In genomic region chr9:91135107-91135506, GRCm38 (mm10) we compare ENCODE assay signal across 26 mouse cellular contexts.
DNase-seq lines count a peak whose midpoint lies in the region; ATAC-seq and TF ChIP-seq lines count a peak whose summit lies in the region.
"Had no signal": no experiment of that assay in that cellular context is flagged by ENCODE, and none has a peak within 500 bp of the region (broad histone marks: within the 10 kb centered on the region; RNA-seq: fewer than 3 reads in every experiment).

No protein-coding gene starts in this region.

- no peak overlapping the region for H3K27ac ChIP-seq in hindbrain, postnatal 0 days
- no peak overlapping the region for H3K27ac ChIP-seq in hindbrain, embryonic 13.5 days
- H3K27ac ChIP-seq in embryonic facial prominence, embryonic 10.5 days (replicated peaks), result no peak overlapping the region
- H3K27ac ChIP-seq: forebrain, embryonic 10.5 days; forebrain, embryonic 15.5 days; hindbrain, embryonic 14.5 days; kidney, postnatal 0 days; limb, embryonic 12.5 days; liver, embryonic 15.5 days; midbrain, embryonic 15.5 days had no signal

- no peaks in the 10 kb centered on the region for H3K27me3 ChIP-seq in hindbrain, postnatal 0 days (ENCODE audit: insufficient read depth, low read length)
- no peaks in the 10 kb centered on the region for H3K27me3 ChIP-seq in hindbrain, embryonic 13.5 days
- no peaks in the 10 kb centered on the region for H3K27me3 ChIP-seq in embryonic facial prominence, embryonic 10.5 days (replicated peaks; ENCODE audit: low read depth, poor library complexity, severe bottlenecking)
- H3K27me3 ChIP-seq: forebrain, embryonic 15.5 days; limb, embryonic 12.5 days; liver, embryonic 15.5 days; midbrain, embryonic 15.5 days had no signal

- ATAC-seq in hindbrain, postnatal 0 days, result no peak
- ATAC-seq in hindbrain, embryonic 13.5 days (ENCODE audit: low FRiP score), result no peak
- no peak for ATAC-seq in erythroid progenitor cell, adult 5-6 weeks (replicated peaks; ENCODE audit: low FRiP score, poor library complexity, severe bottlenecking)
- ATAC-seq: forebrain, embryonic 15.5 days; midbrain, embryonic 15.5 days had no signal

- H3K9ac ChIP-seq in hindbrain, postnatal 0 days (replicated peaks; ENCODE audit: low read length), result no peak overlapping the region
- H3K9ac ChIP-seq in hindbrain, embryonic 13.5 days, result no peak overlapping the region
- H3K9ac ChIP-seq: forebrain, embryonic 15.5 days; hindbrain, embryonic 14.5 days; limb, embryonic 12.5 days; liver, embryonic 15.5 days; lung, embryonic 14.5 days; midbrain, embryonic 15.5 days had no signal

- no peak overlapping the region for H3K4me3 ChIP-seq in hindbrain, postnatal 0 days (ENCODE audit: low read length)
- H3K4me3 ChIP-seq in hindbrain, embryonic 13.5 days, result no peak overlapping the region
- no peak overlapping the region for H3K4me3 ChIP-seq in embryonic facial prominence, embryonic 10.5 days
- H3K4me3 ChIP-seq: forebrain, embryonic 10.5 days; forebrain, embryonic 15.5 days; limb, embryonic 12.5 days; liver, embryonic 15.5 days; midbrain, embryonic 15.5 days had no signal

- H3K9me3 ChIP-seq in hindbrain, postnatal 0 days (ENCODE audit: low read length), result no peaks in the 10 kb centered on the region
- no peaks in the 10 kb centered on the region for H3K9me3 ChIP-seq in hindbrain, embryonic 13.5 days
- no peaks in the 10 kb centered on the region for H3K9me3 ChIP-seq in embryonic facial prominence, embryonic 10.5 days
- H3K9me3 ChIP-seq: forebrain, embryonic 10.5 days; forebrain, embryonic 15.5 days; limb, embryonic 12.5 days; liver, embryonic 15.5 days; midbrain, embryonic 15.5 days had no signal

- H3K4me1 ChIP-seq in hindbrain, postnatal 0 days (ENCODE audit: insufficient read depth, low read length), result no peaks in the 10 kb centered on the region; the same call in 1 of the 2 replicates
- H3K4me1 ChIP-seq in hindbrain, embryonic 13.5 days (replicated peaks), result no peaks in the 10 kb centered on the region
- H3K4me1 ChIP-seq in embryonic facial prominence, embryonic 10.5 days, result no peaks in the 10 kb centered on the region
- H3K4me1 ChIP-seq: forebrain, embryonic 10.5 days; forebrain, embryonic 15.5 days; limb, embryonic 12.5 days; liver, embryonic 15.5 days; midbrain, embryonic 15.5 days had no signal

- H3K36me3 ChIP-seq in hindbrain, postnatal 0 days (ENCODE audit: insufficient read depth, low read length), result no peaks in the 10 kb centered on the region
- H3K36me3 ChIP-seq in hindbrain, embryonic 13.5 days, result no peaks in the 10 kb centered on the region
- H3K36me3 ChIP-seq in embryonic facial prominence, embryonic 10.5 days (replicated peaks), result no peaks in the 10 kb centered on the region
- H3K36me3 ChIP-seq: forebrain, embryonic 10.5 days; forebrain, embryonic 15.5 days; limb, embryonic 12.5 days; liver, embryonic 15.5 days; midbrain, embryonic 15.5 days had no signal

- DNase-seq in hindbrain, postnatal 0 days (ENCODE audit: low spot score), result no peak
- peak; percentile 45 for DNase-seq in brain, adult 2 months (ENCODE audit: low read depth, low spot score)
- DNase-seq in cerebellum, adult 8-10 months, result peak; percentile 44
- DNase-seq in cerebellum, postnatal 25 days, result peak; percentile 49 to 68
- no peak for DNase-seq in embryonic facial prominence, embryonic 10.5 days (ENCODE audit: low spot score)
- DNase-seq in right cerebral cortex, adult 2 months (ENCODE audit: low spot score in 2 of 2), result no peak
- DNase-seq: adrenal gland, postnatal 25 days; gastrocnemius, postnatal 36 days; heart, adult 18-20 months; heart, postnatal 36 days; kidney, adult 8-10 months; kidney, postnatal 4 days; layer of hippocampus, postnatal 36 days; lung, embryonic 14.5 days; right cerebral cortex, adult 18-20 months; thymus, postnatal 4 days had no signal

- 59% methylated on average over 2 of the region's 2 CpGs for whole genome bisulfite sequencing in hindbrain, postnatal 0 days
- 82% methylated on average over 2 of the region's 2 CpGs for WGBS in hindbrain, embryonic 13.5 days
- WGBS in embryonic facial prominence, embryonic 10.5 days, result 85% methylated on average over 2 of the region's 2 CpGs

- no peak for TF ChIP-seq CTCF in hindbrain, postnatal 0 days (IDR thresholded peaks at IDR 0.05; ENCODE audit: low read depth)

- H3K4me2 ChIP-seq in hindbrain, postnatal 0 days (ENCODE audit: low read depth, low read length), result 0 out of 2 replicates have a peak overlapping the region, but pooled peaks have one; percentile 45
- H3K4me2 ChIP-seq in hindbrain, embryonic 13.5 days, result no peak overlapping the region
- H3K4me2 ChIP-seq: forebrain, embryonic 15.5 days; heart, embryonic 11.5 days; hindbrain, embryonic 14.5 days; limb, embryonic 12.5 days; liver, embryonic 15.5 days; lung, embryonic 14.5 days; midbrain, embryonic 15.5 days had no signal

Comparison
In these comparisons a context has a peak if more than half of its experiments do, and no peak if none do; other contexts are left out.
1. DNase-seq: peak in brain, adult 2 months (single experiment), cerebellum, adult 8-10 months (single experiment) and cerebellum, postnatal 25 days (2 of 2); none in hindbrain, postnatal 0 days (single experiment), embryonic facial prominence, embryonic 10.5 days (single experiment) and right cerebral cortex, adult 2 months (0 of 2).